Mouse (Mus musculus) bone marrow macrophage, adult 2 months (primary cell): ENCODE results near the gene Olfr1269. TPM values are rescaled to one million over a fixed set of nuclear protein-coding genes. Genes with fewer than 3 reads are reported as not detected.

ENCODE experiments used
- H3K27ac ChIP-seq: 2 replicates; pipeline ENCODE4 v1.5.1; 2012; ENCODE audit warnings: low read depth, low read length; ENCODE audit not compliant: insufficient read depth
- H3K4me1 ChIP-seq: 2 replicates; pipeline ENCODE4 v1.6.1; 2012; ENCODE audit warnings: low read length; ENCODE audit not compliant: control insufficient read depth, insufficient read depth
- H3K4me3 ChIP-seq: 2 replicates; pipeline ENCODE4 v1.5.1; 2012; ENCODE audit warnings: mild to moderate bottlenecking, low read length, moderate library complexity; ENCODE audit not compliant: insufficient read depth
- CTCF ChIP-seq: IDR thresholded peaks from 2 replicates; pipeline ENCODE4 v1.5.1; 2012; ENCODE audit warnings: low read depth, mild to moderate bottlenecking, low read length, moderate library complexity
- POLR2A ChIP-seq: IDR thresholded peaks from 2 replicates; pipeline ENCODE4 v1.6.1; 2012; ENCODE audit warnings: mild to moderate bottlenecking, low read depth, low read length, borderline replicate concordance
- polyA plus RNA-seq: library from polyadenylated mRNA; stranded (reverse); fragments of >200 nt; gene quantifications from 2 replicates; pipeline ENCODE4 v1.2.4, GENCODE M21; 2012; ENCODE audit not compliant: missing spikeins, insufficient read depth, insufficient read length

Olfr1269 gene
- polyA plus RNA-seq: not detected in 2 replicates

DNA sequence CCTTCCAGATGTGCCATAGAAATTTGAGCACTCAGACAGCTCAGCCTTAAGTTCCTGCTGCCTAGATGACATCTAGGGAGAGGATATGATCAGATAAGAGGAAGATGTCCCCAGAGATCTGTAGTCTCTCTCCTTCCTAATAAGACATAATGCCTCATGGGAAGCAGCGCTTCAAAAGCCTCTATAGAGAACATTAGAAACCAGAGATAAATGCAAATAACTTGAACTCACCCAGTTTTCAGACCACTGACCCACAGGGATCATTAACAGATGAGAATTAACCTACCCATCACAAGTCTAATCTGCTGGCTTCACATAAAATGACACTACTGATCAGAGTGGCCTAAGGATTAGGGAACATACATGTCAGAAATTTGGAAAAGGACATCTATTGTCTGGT is at the start of gene Olfr1269:
Olfr1269 (minus strand) TSS at position 101 of the 400 bp plus-strand sequence.
- no peak within 1 kb of the TSS for H3K27ac ChIP-seq
- TF ChIP-seq CTCF: no peak
- TF ChIP-seq POLR2A: no peak
- H3K4me3 ChIP-seq: no peak within 1 kb of the TSS
- no peaks in the 10 kb centered on the region for H3K4me1 ChIP-seq

DNA sequence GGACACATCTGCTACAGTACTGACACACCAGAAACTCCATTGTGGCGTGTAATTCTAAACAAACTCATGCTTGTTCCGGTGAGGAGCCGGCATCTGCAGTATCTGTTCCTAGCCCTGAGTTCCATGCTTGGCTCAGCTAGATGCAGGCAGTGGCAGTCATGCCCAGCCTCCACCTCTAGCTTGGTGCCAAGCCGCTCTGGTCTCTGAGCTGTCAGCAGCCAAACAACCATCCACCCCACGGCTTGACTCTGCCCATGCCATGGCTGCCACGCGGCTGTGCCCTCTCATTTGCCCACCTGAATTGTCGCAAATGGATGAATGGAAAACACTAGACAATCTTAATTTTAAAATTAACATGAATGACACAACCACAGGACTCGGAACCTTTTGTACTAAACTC is 32.7 kb upstream of the Olfr1269 start:
- Histone ChIP-seq H3K4me1 (no peaks in the 10 kb centered on the region), H3K27ac (no peak overlapping the region), H3K4me3 (no peak overlapping the region)
- no peak for TF ChIP-seq CTCF
- no peak for TF ChIP-seq POLR2A

DNA sequence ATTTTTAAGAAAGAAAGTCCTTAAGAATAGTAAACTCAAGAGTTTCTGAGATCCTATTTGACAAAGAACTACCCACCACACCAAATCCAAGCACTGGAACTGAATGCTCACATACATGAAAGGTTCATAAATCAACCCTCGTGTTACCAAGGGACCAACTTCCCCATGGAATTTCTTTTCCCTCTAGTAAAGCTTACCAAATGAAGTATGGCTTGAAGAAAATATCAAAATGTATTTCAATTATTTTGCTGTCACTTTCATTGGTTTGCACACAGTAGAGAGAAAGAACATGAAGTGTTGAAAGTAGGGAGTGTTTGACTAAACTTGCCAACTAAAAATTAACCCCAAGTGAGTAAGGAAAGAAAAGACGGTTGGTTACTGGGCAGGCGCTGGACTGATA is 31.8 kb upstream of the Olfr1269 start, which contains the start of gene Olfr1270:
Olfr1270 (minus strand) TSS at position 101 of the 400 bp plus-strand sequence.
- H3K27ac ChIP-seq: no peak within 1 kb of the TSS
- no peak for TF ChIP-seq CTCF
- TF ChIP-seq POLR2A: no peak
- H3K4me1 ChIP-seq: no peaks in the 10 kb centered on the region
- H3K4me3 ChIP-seq: no peak within 1 kb of the TSS

DNA sequence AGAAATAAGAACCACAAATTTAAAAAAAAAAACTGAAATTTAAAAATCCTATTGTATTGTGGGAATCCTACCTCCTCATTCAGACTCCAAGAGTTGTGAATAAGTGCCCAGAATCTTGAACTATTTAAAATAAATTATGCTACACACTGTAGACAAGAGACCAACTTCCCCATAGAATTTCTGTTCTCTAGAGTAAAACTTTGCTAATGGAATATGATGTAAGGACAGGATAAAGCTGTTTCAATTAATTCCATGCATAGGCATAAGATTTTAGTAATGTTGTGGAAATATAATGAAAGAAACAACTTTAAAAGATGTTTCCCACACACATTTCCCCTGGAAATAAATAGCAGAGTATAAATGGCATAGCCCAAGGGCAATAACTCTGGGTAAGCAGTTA is 21.0 kb upstream of the Olfr1269 start, which contains the start of gene Olfr32:
Olfr32 (minus strand) TSS at position 101 of the 400 bp plus-strand sequence.
- H3K4me1 ChIP-seq: no peaks in the 10 kb centered on the region
- TF ChIP-seq CTCF: no peak
- no peak for TF ChIP-seq POLR2A
- no peak within 1 kb of the TSS for H3K4me3 ChIP-seq
- no peak within 1 kb of the TSS for H3K27ac ChIP-seq

DNA sequence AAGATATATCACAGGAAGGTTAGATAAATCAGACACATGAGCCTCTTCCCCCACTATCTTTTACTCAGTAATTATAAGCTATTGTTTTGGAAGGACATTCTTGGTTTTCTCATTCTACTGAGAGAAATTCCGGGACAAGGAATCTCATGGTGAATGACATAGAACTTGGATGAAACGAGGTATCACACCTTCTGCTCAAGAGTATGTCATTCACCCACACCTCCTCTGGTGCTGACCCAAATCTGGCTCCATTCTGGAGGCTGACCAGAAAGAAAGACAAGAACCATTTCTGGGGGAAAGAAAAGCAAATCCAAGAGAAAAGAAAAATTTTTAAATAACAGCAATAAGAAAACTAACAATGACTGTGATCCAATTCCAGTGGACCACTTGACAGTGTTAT is 51.1 kb downstream of the Olfr1269 start:
- H3K4me3 ChIP-seq: no peak overlapping the region
- TF ChIP-seq CTCF: no peak
- no peak for TF ChIP-seq POLR2A
- H3K27ac ChIP-seq: no peak overlapping the region
- no peaks in the 10 kb centered on the region for H3K4me1 ChIP-seq

Other genes with a start within 250 kb of the Olfr1269 start
- not detected in 2 replicates for gene Olfr1257, start 243.0 kb downstream of the Olfr1269 start, polyA plus RNA-seq
- not detected in 2 replicates for gene Olfr1258, start 194.1 kb downstream of the Olfr1269 start, polyA plus RNA-seq
- gene Olfr1259, start 172.7 kb downstream of the Olfr1269 start, polyA plus RNA-seq: not detected in 2 replicates
- gene Olfr1260, start 147.1 kb downstream of the Olfr1269 start, polyA plus RNA-seq: not detected in 2 replicates
- not detected in 2 replicates for gene Olfr1261, start 130.2 kb downstream of the Olfr1269 start, polyA plus RNA-seq
- not detected in 2 replicates for gene Olfr1262, start 121.3 kb downstream of the Olfr1269 start, polyA plus RNA-seq
- not detected in 2 replicates for gene Olfr1263, start 109.3 kb downstream of the Olfr1269 start, polyA plus RNA-seq
- gene Olfr1264, start 95.8 kb downstream of the Olfr1269 start, polyA plus RNA-seq: not detected in 2 replicates
- not detected in 2 replicates for gene Olfr1265, start 86.1 kb downstream of the Olfr1269 start, polyA plus RNA-seq
- gene Olfr140, start 57.8 kb downstream of the Olfr1269 start, polyA plus RNA-seq: not detected in 2 replicates
- not detected in 2 replicates for gene Olfr32, start 20.9 kb upstream of the Olfr1269 start, polyA plus RNA-seq
- gene Olfr1270, start 31.7 kb upstream of the Olfr1269 start, polyA plus RNA-seq: not detected in 2 replicates
- not detected in 2 replicates for gene Olfr1506, start 103.1 kb upstream of the Olfr1269 start, polyA plus RNA-seq
- gene Olfr142, start 136.2 kb upstream of the Olfr1269 start, polyA plus RNA-seq: not detected in 2 replicates
- 0.12 TPM in 1 of 2 replicates, not detected in the other for gene Olfr1271, start 149.6 kb upstream of the Olfr1269 start, polyA plus RNA-seq
- not detected in 2 replicates for gene Olfr1272, start 171.4 kb upstream of the Olfr1269 start, polyA plus RNA-seq
- gene Gm13769, start 200.8 kb upstream of the Olfr1269 start, polyA plus RNA-seq: not detected in 2 replicates